Mouse (Mus musculus) myocyte (in vitro differentiated cells): Measurements from ENCODE around the gene Cbx8. TPM values are rescaled to one million over a fixed set of nuclear protein-coding genes. Genes with fewer than 3 reads are reported as not detected.

ENCODE experiments used
- H3K27me3 ChIP-seq: one replicate; pipeline ENCODE4 v1.6.1; 2011; ENCODE audit not compliant: control insufficient read depth, insufficient read depth, insufficient read length
- H3K36me3 ChIP-seq: one replicate; pipeline ENCODE4 v1.6.1; 2011; ENCODE audit not compliant: control insufficient read depth, insufficient read depth
- H3K4me2 ChIP-seq: one replicate; pipeline ENCODE4 v1.6.1; 2011; ENCODE audit warnings: low read depth, control low read depth
- H3K4me3 ChIP-seq: one replicate; pipeline ENCODE4 v1.5.1; 2011; ENCODE audit warnings: mild to moderate bottlenecking, control low read depth, moderate library complexity
- H3K79me2 ChIP-seq: one replicate; pipeline ENCODE4 v1.6.1; 2011; ENCODE audit not compliant: control insufficient read depth, insufficient read depth
- H3ac ChIP-seq: one replicate; pipeline ENCODE4 v1.6.1; 2011; ENCODE audit not compliant: control insufficient read depth, insufficient read length
- CEBPB ChIP-seq: IDR thresholded peaks from 2 replicates; pipeline ENCODE4 v1.6.1; 2011; ENCODE audit warnings: mild to moderate bottlenecking, moderate library complexity; ENCODE audit not compliant: poor library complexity, insufficient read depth, severe bottlenecking
- E2F4 ChIP-seq: IDR thresholded peaks from one replicate; pipeline ENCODE4 v1.6.1; 2011; ENCODE audit warnings: mild to moderate bottlenecking, control low read depth, moderate library complexity; ENCODE audit not compliant: insufficient read depth
- MAX ChIP-seq: IDR thresholded peaks from one replicate; pipeline ENCODE4 v1.6.1; 2011; ENCODE audit warnings: low read depth, mild to moderate bottlenecking, control low read depth
- MYOD1 ChIP-seq, 3 experiments: IDR thresholded peaks; one replicate each; pipeline ENCODE4 v1.6.1; 2011; ENCODE audit warnings: control low read depth in 2 of 3, low read depth in 2 of 3, mild to moderate bottlenecking in 2 of 3, moderate library complexity in 1 of 3; ENCODE audit not compliant: insufficient read length in 2 of 3, control insufficient read depth in 1 of 3
- MYOG ChIP-seq, 3 experiments: IDR thresholded peaks; one replicate each; pipeline ENCODE4 v1.6.1; 2011; ENCODE audit warnings: control low read depth in 2 of 3, low read depth in 2 of 3, mild to moderate bottlenecking in 2 of 3; ENCODE audit not compliant: insufficient read length in 2 of 3, control insufficient read depth in 1 of 3, insufficient read depth in 1 of 3
- POLR2A ChIP-seq: IDR thresholded peaks from one replicate; pipeline ENCODE4 v1.6.1; 2011; ENCODE audit warnings: low read depth, mild to moderate bottlenecking, control low read depth, moderate library complexity; ENCODE audit not compliant: insufficient read length
- POLR2AphosphoS2 ChIP-seq: IDR thresholded peaks from one replicate; pipeline ENCODE4 v1.6.1; 2011; ENCODE audit warnings: low read depth, control low read depth; ENCODE audit not compliant: insufficient read length
- REST ChIP-seq: IDR thresholded peaks from one replicate; pipeline ENCODE4 v1.6.1; 2011; ENCODE audit warnings: mild to moderate bottlenecking, control low read depth, moderate library complexity; ENCODE audit not compliant: insufficient read depth, insufficient read length
- SRF ChIP-seq: IDR thresholded peaks from one replicate; pipeline ENCODE4 v1.6.1; 2011; ENCODE audit warnings: low read depth; ENCODE audit not compliant: control insufficient read depth, insufficient read length
- TCF12 ChIP-seq: IDR thresholded peaks from one replicate; pipeline ENCODE4 v1.6.1; 2011; ENCODE audit warnings: mild to moderate bottlenecking, control low read depth; ENCODE audit not compliant: poor library complexity, insufficient read depth, severe bottlenecking
- TCF3 ChIP-seq: IDR thresholded peaks from one replicate; pipeline ENCODE4 v1.6.1; 2011; ENCODE audit warnings: low read depth, control low read depth; ENCODE audit not compliant: insufficient read length
- USF1 ChIP-seq: IDR thresholded peaks from one replicate; pipeline ENCODE4 v1.6.1; 2011; ENCODE audit warnings: low read depth, mild to moderate bottlenecking, control low read depth, moderate library complexity
- polyA plus RNA-seq: library from polyadenylated mRNA; unstranded; fragments of >200 nt; fragmentation: generic; extraction: Trizol; gene quantifications from one replicate; pipeline ENCODE4 v1.2.1, GENCODE M21; 2012; ENCODE audit warnings: missing spikeins

The Cbx8 gene
- polyA plus RNA-seq, 1 experiment = 4.9 TPM

GRCm38 (mm10) chr11:119059256-119059655 is 18.5 kb upstream of the Cbx8 start:
- TF ChIP-seq E2F4 (no peak), REST (no peak), USF1 (no peak), MYOG (IDR thresholded peaks at IDR 0.05; ENCODE audit: control insufficient read depth in 1 of 3, insufficient read depth in 1 of 3, insufficient read length in 2 of 3, low read depth in 2 of 3) (no peak), SRF (no peak), TCF12 (no peak), CEBPB (no peak), POLR2A (no peak), MAX (no peak), POLR2AphosphoS2 (no peak)
- no peak overlapping the region for H3ac ChIP-seq
- no peak overlapping the region for H3K4me2 ChIP-seq
- H3K79me2 ChIP-seq = no peaks in the 10 kb centered on the region
- no peaks in the 10 kb centered on the region for H3K36me3 ChIP-seq
- no peak overlapping the region for H3K4me3 ChIP-seq
- peaks cover 39% of the 10 kb centered on the region for H3K27me3 ChIP-seq

GRCm38 (mm10) chr11:119058041-119058995 is 17.5 kb upstream of the Cbx8 start:
- Histone ChIP-seq H3K4me3 (no peak overlapping the region), H3K36me3 (no peaks in the 10 kb centered on the region), H3K4me2 (no peak overlapping the region), H3K79me2 (no peaks in the 10 kb centered on the region), H3ac (no peak overlapping the region), H3K27me3 (peaks cover 36% of the 10 kb centered on the region)
- no peak for TF ChIP-seq REST
- TF ChIP-seq SRF = no peak
- TF ChIP-seq POLR2AphosphoS2 = no peak
- no peak for TF ChIP-seq TCF3
- TF ChIP-seq TCF12 = no peak
- no peak for TF ChIP-seq USF1
- no peak for TF ChIP-seq MAX
- no peak for TF ChIP-seq E2F4
- no peak for TF ChIP-seq MYOD1 (IDR thresholded peaks at IDR 0.05; ENCODE audit: control insufficient read depth in 1 of 3, insufficient read length in 2 of 3, low read depth in 2 of 3)
- TF ChIP-seq CEBPB = no peak
- TF ChIP-seq MYOG (IDR thresholded peaks at IDR 0.05; ENCODE audit: control insufficient read depth in 1 of 3, insufficient read depth in 1 of 3, insufficient read length in 2 of 3, low read depth in 2 of 3) = no peak
- no peak for TF ChIP-seq POLR2A

- H3K4me2 ChIP-seq = peak overlapping the region; percentile 85
- peak overlapping the region; percentile 36 for H3K4me3 ChIP-seq
- no peaks in the 10 kb centered on the region for H3K79me2 ChIP-seq
- H3K36me3 ChIP-seq = no peaks in the 10 kb centered on the region
- peaks cover 30% of the 10 kb centered on the region for H3K27me3 ChIP-seq
- H3ac ChIP-seq = peak overlapping the region; percentile 49
- TF ChIP-seq CEBPB (no peak), REST (no peak), POLR2AphosphoS2 (no peak), MYOG (IDR thresholded peaks at IDR 0.05; ENCODE audit: control insufficient read depth in 1 of 3, insufficient read depth in 1 of 3, insufficient read length in 2 of 3, low read depth in 2 of 3) (no peak), USF1 (no peak), SRF (no peak), E2F4 (no peak), POLR2A (no peak), MYOD1 (IDR thresholded peaks at IDR 0.05; ENCODE audit: control insufficient read depth in 1 of 3, insufficient read length in 2 of 3, low read depth in 2 of 3) (no peak)
Observed at GRCm38 (mm10) chr11:119057291-119057690, 16.5 kb upstream of the Cbx8 start.

GRCm38 (mm10) chr11:119056301-119057211 is 15.8 kb upstream of the Cbx8 start:
- no peak for TF ChIP-seq CEBPB
- TF ChIP-seq E2F4 = no peak
- TF ChIP-seq REST = no peak
- no peak for TF ChIP-seq SRF
- TF ChIP-seq POLR2A = peak; percentile 61
- TF ChIP-seq MYOG (IDR thresholded peaks at IDR 0.05; ENCODE audit: control insufficient read depth in 1 of 3, insufficient read depth in 1 of 3, insufficient read length in 2 of 3, low read depth in 2 of 3) = peak in 1 of 3 experiments; percentile 26
- TF ChIP-seq POLR2AphosphoS2 = peak; percentile 46
- TF ChIP-seq TCF3 = no peak
- no peak for TF ChIP-seq TCF12
- peak in 1 of 3 experiments; percentile 21 for TF ChIP-seq MYOD1 (IDR thresholded peaks at IDR 0.05; ENCODE audit: control insufficient read depth in 1 of 3, insufficient read length in 2 of 3, low read depth in 2 of 3)
- peak overlapping the region; percentile 49 for H3ac ChIP-seq
- peak overlapping the region; percentile 36 for H3K4me3 ChIP-seq
- H3K36me3 ChIP-seq = no peaks in the 10 kb centered on the region
- H3K79me2 ChIP-seq = no peaks in the 10 kb centered on the region
- H3K4me2 ChIP-seq = peak overlapping the region; percentile 85
- H3K27me3 ChIP-seq = peaks cover 28% of the 10 kb centered on the region
